Comparison of ENCODE assay signal across 24 mouse cellular contexts in the genomic region with DNA sequence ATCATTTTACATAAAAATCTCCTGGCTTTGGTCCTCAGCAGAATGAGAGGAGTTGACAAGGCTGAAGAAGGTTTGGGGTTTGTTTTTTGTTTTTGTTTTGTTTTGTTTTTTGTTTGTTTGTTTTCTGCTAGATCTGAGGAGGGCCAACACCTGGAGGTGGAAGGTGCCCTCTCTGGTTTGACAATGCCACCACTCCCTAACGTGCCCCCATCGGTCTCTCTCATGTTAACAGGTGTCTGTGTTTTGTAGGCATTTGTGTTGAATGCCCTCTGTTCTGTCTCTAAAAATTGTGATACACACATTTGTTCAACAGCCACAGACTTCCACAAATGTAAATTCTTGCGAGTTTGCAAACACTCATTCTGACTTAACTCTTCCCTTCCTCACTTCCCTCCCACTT.
"Had no signal": no experiment of that assay in that cellular context is flagged by ENCODE, and none has a peak within 500 bp of the region (broad histone marks: within the 10 kb centered on the region; RNA-seq: fewer than 3 reads in every experiment).

No protein-coding gene starts in this region.

- H3K4me2 ChIP-seq: heart, embryonic 11.5 days; heart, embryonic 13.5 days; hindbrain, embryonic 13.5 days; hindbrain, embryonic 15.5 days; intestine, embryonic 15.5 days had no signal

- H3K9me3 ChIP-seq: heart, embryonic 13.5 days; heart, embryonic 15.5 days; hindbrain, embryonic 13.5 days; hindbrain, embryonic 15.5 days; intestine, embryonic 15.5 days; limb, embryonic 13.5 days; limb, embryonic 15.5 days had no signal

- H3K4me1 ChIP-seq: heart, embryonic 13.5 days; intestine, embryonic 15.5 days had no signal

- ATAC-seq: hindbrain, postnatal 0 days; intestine, embryonic 15.5 days; intestine, postnatal 0 days had no signal

- H3K36me3 ChIP-seq: heart, embryonic 13.5 days; heart, embryonic 15.5 days; hindbrain, embryonic 13.5 days; hindbrain, embryonic 15.5 days; intestine, embryonic 15.5 days; limb, embryonic 13.5 days; limb, embryonic 15.5 days had no signal

- H3K27ac ChIP-seq: heart, adult 2 months; heart, embryonic 13.5 days; heart, embryonic 15.5 days; hindbrain, embryonic 13.5 days; hindbrain, embryonic 15.5 days; hindbrain, postnatal 0 days; intestine, embryonic 15.5 days; layer of hippocampus, adult 2 months; left cerebral cortex, adult 2 months; limb, embryonic 13.5 days; limb, embryonic 15.5 days had no signal

- DNase-seq: gastrocnemius, postnatal 14 days; gastrocnemius, postnatal 36 days; heart, adult 11 months; heart, adult 2 months; heart, postnatal 14 days; heart, postnatal 36 days; kidney, adult 18-20 months; kidney, adult 8-10 months; kidney, postnatal 10 days; kidney, postnatal 25 days; kidney, postnatal 4 days; left cerebral cortex, postnatal 4 days had no signal

- H3K27me3 ChIP-seq: hindbrain, embryonic 13.5 days; hindbrain, embryonic 15.5 days; intestine, embryonic 15.5 days had no signal

- H3K4me3 ChIP-seq: heart, adult 2 months; heart, embryonic 13.5 days; heart, embryonic 15.5 days; hindbrain, embryonic 13.5 days; hindbrain, embryonic 15.5 days; intestine, embryonic 15.5 days; layer of hippocampus, adult 2 months; left cerebral cortex, adult 2 months; limb, embryonic 13.5 days had no signal

- H3K9ac ChIP-seq: heart, embryonic 13.5 days; heart, embryonic 15.5 days; hindbrain, embryonic 13.5 days; hindbrain, embryonic 15.5 days; intestine, embryonic 15.5 days; limb, embryonic 15.5 days had no signal
